Mouse (Mus musculus) lung, adult 2 months (tissue): ENCODE measurements at regions not wholly inside any gene's neighbourhood (a gene's known extent, or its start where the extent isn't known, plus 50 kb on each side); places are given as distances from the start of the nearest gene placed in this dataset.

ENCODE experiments used
- CTCF ChIP-seq: fragments of 200-500 bp; IDR thresholded peaks from 2 replicates; pipeline ENCODE4 v1.5.1; 2011; ENCODE audit warnings: mild to moderate bottlenecking, low read length, control low read depth; ENCODE audit not compliant: insufficient read depth
- POLR2A ChIP-seq: fragments of 200-500 bp; IDR thresholded peaks from 2 replicates; pipeline ENCODE4 v1.6.1; 2011; ENCODE audit warnings: low read depth, mild to moderate bottlenecking, control low read depth, low read length, borderline replicate concordance; ENCODE audit errors: extremely low read depth

DNA sequence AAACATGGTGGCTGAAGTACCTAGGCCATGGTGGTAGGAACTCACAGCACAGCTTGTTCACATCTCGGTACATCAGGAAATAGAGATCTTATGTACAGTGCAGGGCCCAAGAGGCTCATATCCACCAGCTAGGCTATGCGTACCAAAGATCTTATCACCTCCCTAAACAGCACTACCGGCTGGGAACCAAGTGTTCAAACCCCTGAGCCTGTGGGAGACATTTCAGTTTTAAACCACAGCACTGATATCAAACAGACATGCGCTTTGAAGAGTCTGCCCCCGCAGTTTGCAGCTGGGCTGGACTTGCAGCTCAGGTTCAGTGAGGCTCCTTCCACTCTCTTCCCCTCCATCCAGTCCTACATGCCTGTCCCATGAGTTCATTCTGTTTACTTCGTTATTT, 58.4 kb upstream of the Ampd3 start:
- TF ChIP-seq CTCF, result no peak
- no peak for TF ChIP-seq POLR2A
